Mouse (Mus musculus) CH12.LX (cell line): ENCODE measurements around the gene H2afj. TPM values are rescaled to one million over a fixed set of nuclear protein-coding genes. Genes with fewer than 3 reads are reported as not detected.

Source experiments
- DNase-seq: peaks from one replicate; pipeline ENCODE4 v3.0.0-alpha.2; 2013; ENCODE audit errors: extremely low read depth
- H3K27ac ChIP-seq: 2 replicates; pipeline ENCODE4 v1.5.1; 2012; ENCODE audit warnings: low read depth, mild to moderate bottlenecking, control low read depth, moderate library complexity; ENCODE audit not compliant: insufficient read depth
- H3K27me3 ChIP-seq: replicated peaks from 2 replicates; pipeline ENCODE3; 2012; ENCODE audit warnings: inconsistent platforms
- H3K36me3 ChIP-seq, 2 experiments: replicated peaks in 1 of 2; 2 replicates each; pipeline versions ENCODE3 to v1.6.1; 2012; ENCODE audit warnings: inconsistent platforms in 1 of 2, low read length in 1 of 2, mild to moderate bottlenecking in 1 of 2, mixed read lengths in 1 of 2, moderate library complexity in 1 of 2; ENCODE audit not compliant: control insufficient read depth in 1 of 2, insufficient read depth in 1 of 2
- H3K4me1 ChIP-seq, 2 experiments: 2 replicates each; pipeline ENCODE4 v1.6.1; 2012; ENCODE audit warnings: inconsistent platforms in 1 of 2, moderate library complexity in 1 of 2; ENCODE audit not compliant: insufficient read depth in 2 of 2, control insufficient read depth in 1 of 2
- H3K4me2 ChIP-seq: 2 replicates; pipeline ENCODE4 v1.6.1; 2012; ENCODE audit warnings: low read depth, mild to moderate bottlenecking, control low read depth; ENCODE audit not compliant: poor library complexity, insufficient read depth, severe bottlenecking
- H3K4me3 ChIP-seq, 3 experiments: fragments of 150-350 bp in 1 of 3; sonication (generic) in 1 of 3; replicated peaks in 1 of 3; 2 replicates each; pipeline versions ENCODE3 to v1.5.1; 2011 to 2012; ENCODE audit warnings: low read depth in 2 of 3, low read length in 2 of 3, mild to moderate bottlenecking in 2 of 3, moderate library complexity in 2 of 3, control low read depth in 1 of 3, improper control_type of control experiment in 1 of 3, inconsistent platforms in 1 of 3, mixed read lengths in 1 of 3; ENCODE audit not compliant: poor library complexity in 1 of 3
- H3K79me2 ChIP-seq: replicated peaks from 2 replicates; pipeline ENCODE4 v1.6.1; 2012; ENCODE audit warnings: mild to moderate bottlenecking, moderate library complexity; ENCODE audit not compliant: control insufficient read depth, poor library complexity, insufficient read depth, severe bottlenecking; ENCODE audit errors: extremely low read depth
- H3K9ac ChIP-seq: 2 replicates; pipeline ENCODE4 v1.6.1; 2012; ENCODE audit warnings: low read depth, mild to moderate bottlenecking, control low read depth, moderate library complexity; ENCODE audit not compliant: insufficient read depth
- H3K9me3 ChIP-seq: replicated peaks from 2 replicates; pipeline ENCODE3; 2012; ENCODE audit warnings: low read length, inconsistent platforms, mixed read lengths
- CHD1 ChIP-seq: IDR thresholded peaks from 2 replicates; pipeline ENCODE4 v1.6.1; 2012; ENCODE audit warnings: low read depth, low read length, improper control_type of control experiment, inconsistent platforms
- CTCF ChIP-seq, 2 experiments: IDR thresholded peaks in 1 of 2; conservative IDR thresholded peaks in 1 of 2; 2 replicates each; pipeline ENCODE4 v1.5.1; 2011 to 2012; ENCODE audit warnings: low read depth in 2 of 2, low read length in 2 of 2, improper control_type of control experiment in 1 of 2, inconsistent platforms in 1 of 2, mild to moderate bottlenecking in 1 of 2, moderate library complexity in 1 of 2
- ELF1 ChIP-seq: IDR thresholded peaks from 2 replicates; pipeline ENCODE4 v1.6.1; 2014; ENCODE audit warnings: low read depth, mild to moderate bottlenecking, inconsistent platforms, low read length, improper control_type of control experiment
- EP300 ChIP-seq: IDR thresholded peaks from 2 replicates; pipeline ENCODE4 v1.6.1; 2011; ENCODE audit warnings: low read length, improper control_type of control experiment
- ETS1 ChIP-seq: conservative IDR thresholded peaks from 2 replicates; pipeline ENCODE4 v1.6.1; 2012; ENCODE audit warnings: low read depth, mild to moderate bottlenecking, inconsistent platforms, low read length, improper control_type of control experiment, moderate library complexity
- HCFC1 ChIP-seq: IDR thresholded peaks from 2 replicates; pipeline ENCODE4 v1.6.1; 2012; ENCODE audit warnings: low read depth, mild to moderate bottlenecking, inconsistent platforms, low read length, improper control_type of control experiment
- KAT2A ChIP-seq: IDR thresholded peaks from 2 replicates; pipeline ENCODE4 v1.6.1; 2012; ENCODE audit warnings: low read length, improper control_type of control experiment, inconsistent platforms; ENCODE audit not compliant: insufficient replicate concordance
- MAFK ChIP-seq: IDR thresholded peaks from 2 replicates; pipeline ENCODE4 v1.6.1; 2011; ENCODE audit warnings: low read length, improper control_type of control experiment; ENCODE audit not compliant: insufficient replicate concordance
- MAX ChIP-seq: IDR thresholded peaks from 2 replicates; pipeline ENCODE4 v1.6.1; 2011; ENCODE audit warnings: low read length, improper control_type of control experiment
- MAZ ChIP-seq: IDR thresholded peaks from 2 replicates; pipeline ENCODE4 v1.6.1; 2012; ENCODE audit warnings: low read depth, mild to moderate bottlenecking, inconsistent platforms, low read length, improper control_type of control experiment, moderate library complexity
- MXI1 ChIP-seq: IDR thresholded peaks from 2 replicates; pipeline ENCODE4 v1.6.1; 2011; ENCODE audit warnings: mild to moderate bottlenecking, low read depth, low read length, improper control_type of control experiment
- NELFE ChIP-seq: IDR thresholded peaks from 2 replicates; pipeline ENCODE4 v1.6.1; 2011; ENCODE audit warnings: low read depth, low read length, improper control_type of control experiment
- NRF1 ChIP-seq: IDR thresholded peaks from 2 replicates; pipeline ENCODE4 v1.6.1; 2014; ENCODE audit warnings: low read depth, mild to moderate bottlenecking, inconsistent platforms, low read length, improper control_type of control experiment, moderate library complexity
- POLR2A ChIP-seq: IDR thresholded peaks from 2 replicates; pipeline ENCODE4 v1.6.1; 2011; ENCODE audit warnings: low read depth, mild to moderate bottlenecking, improper control_type of control experiment, low read length
- POLR2AphosphoS2 ChIP-seq: IDR thresholded peaks from 2 replicates; pipeline ENCODE4 v1.6.1; 2011; ENCODE audit warnings: low read depth, low read length, improper control_type of control experiment
- RAD21 ChIP-seq: IDR thresholded peaks from 2 replicates; pipeline ENCODE4 v1.6.1; 2011; ENCODE audit warnings: low read depth, mild to moderate bottlenecking, low read length, improper control_type of control experiment, moderate library complexity
- SIN3A ChIP-seq: IDR thresholded peaks from 2 replicates; pipeline ENCODE4 v1.6.1; 2012; ENCODE audit warnings: low read length, improper control_type of control experiment, inconsistent platforms
- SMC3 ChIP-seq: IDR thresholded peaks from 2 replicates; pipeline ENCODE4 v1.6.1; 2011; ENCODE audit warnings: low read depth, low read length, improper control_type of control experiment
- TCF12 ChIP-seq: IDR thresholded peaks from 2 replicates; pipeline ENCODE4 v1.6.1; 2014; ENCODE audit warnings: low read depth, mild to moderate bottlenecking, inconsistent platforms, low read length, improper control_type of control experiment
- UBTF ChIP-seq: IDR thresholded peaks from 2 replicates; pipeline ENCODE4 v1.6.1; 2012; ENCODE audit warnings: low read depth, mild to moderate bottlenecking, inconsistent platforms, low read length, improper control_type of control experiment, moderate library complexity
- USF1 ChIP-seq: IDR thresholded peaks from 2 replicates; pipeline ENCODE4 v1.6.1; 2014; ENCODE audit warnings: low read depth, mild to moderate bottlenecking, inconsistent platforms, low read length, improper control_type of control experiment
- USF2 ChIP-seq: conservative IDR thresholded peaks from 2 replicates; pipeline ENCODE4 v1.6.1; 2011; ENCODE audit warnings: low read depth, low read length, improper control_type of control experiment
- ZC3H11A ChIP-seq: IDR thresholded peaks from 2 replicates; pipeline ENCODE4 v1.6.1; 2012; ENCODE audit warnings: low read depth, mild to moderate bottlenecking, inconsistent platforms, low read length, improper control_type of control experiment
- ZKSCAN1 ChIP-seq: IDR thresholded peaks from 2 replicates; pipeline ENCODE4 v1.6.1; 2012; ENCODE audit warnings: low read depth, inconsistent platforms, low read length, improper control_type of control experiment, borderline replicate concordance
- ZMIZ1 ChIP-seq: IDR thresholded peaks from 2 replicates; pipeline ENCODE4 v1.6.1; 2012; ENCODE audit warnings: low read depth, mild to moderate bottlenecking, inconsistent platforms, low read length, improper control_type of control experiment
- dilution Hi-C: fragments of 300-500 bp; cut with MboI; formaldehyde crosslinking; loops from 2 replicates; pipeline ENCODE4 v1.14.3; 2020; ENCODE audit warnings: low sequenced_read_pairs; ENCODE audit not compliant: extremely low pct_unique_long_range_greater_than_20kb, extremely low pct_ligation_motif_present
- in situ Hi-C: fragments of 300-500 bp; cut with MboI; formaldehyde crosslinking; loops from 3 replicates; pipeline ENCODE4 v1.14.3; 2019; ENCODE audit warnings: low sequenced_read_pairs, low pct_ligation_motif_present, low pct_unique_long_range_greater_than_20kb, mixed read lengths
- polyA plus RNA-seq: library from polyadenylated mRNA; unstranded; fragments of >175 nt; gene quantifications from 2 replicates; pipeline ENCODE4 v1.2.1, GENCODE M21; 2012; ENCODE audit warnings: low read depth; ENCODE audit not compliant: insufficient read length
- total RNA-seq, 2 experiments: library from RNA; depleted of rRNA; stranded (reverse); fragments of 300-350 nt in 1 of 2; fragments of >200 nt in 1 of 2; gene quantifications; 2 replicates each; pipeline ENCODE4 v1.2.3; 2012 to 2014

The H2afj gene
- total and polyA plus RNA-seq, 3 experiments = 124 to 217 (median 158) TPM

GRCm38 (mm10) chr6:136782761-136783160, 25.3 kb upstream of the H2afj start:
- H3K4me3 ChIP-seq = no peak overlapping the region
- peaks cover 0 to 2% of the 10 kb centered on the region in 2 experiments; a peak in 1 of 4 replicates for H3K4me1 ChIP-seq
- H3K27me3 ChIP-seq = no peaks in the 10 kb centered on the region
- no peaks in the 10 kb centered on the region for H3K36me3 ChIP-seq
- no peak overlapping the region for H3K4me2 ChIP-seq
- in situ Hi-C loops = no loop called here
- H3K79me2 ChIP-seq = no peaks in the 10 kb centered on the region
- no peaks in the 10 kb centered on the region for H3K9me3 ChIP-seq
- H3K27ac ChIP-seq = no peak overlapping the region
- H3K9ac ChIP-seq = no peak overlapping the region
- TF ChIP-seq ETS1 (no peak), POLR2AphosphoS2 (no peak), ZMIZ1 (no peak), UBTF (no peak), SMC3 (no peak), MAFK (no peak), ZKSCAN1 (no peak), ZC3H11A (no peak), MAX (no peak), CTCF (conservative IDR thresholded peaks at IDR 0.05 in 1 of 2, IDR thresholded peaks at IDR 0.05 in 1 of 2; ENCODE audit: low read depth in 2 of 2, low read length in 2 of 2) (no peak), POLR2A (no peak), USF1 (no peak), KAT2A (no peak), EP300 (no peak), NRF1 (no peak), USF2 (no peak)
- TF ChIP-seq, all 38 proteins: peak for 0
- DNase-seq = no peak
- dilution Hi-C loops = no loop called here

GRCm38 (mm10) chr6:136789391-136789971, 18.6 kb upstream of the H2afj start:
- dilution Hi-C loops = no loop called here
- H3K4me3 ChIP-seq = no peak overlapping the region
- H3K9me3 ChIP-seq = no peaks in the 10 kb centered on the region
- no peaks in the 10 kb centered on the region for H3K79me2 ChIP-seq
- no peak overlapping the region for H3K4me2 ChIP-seq
- no peak for TF ChIP-seq ETS1
- no peak for TF ChIP-seq ELF1
- TF ChIP-seq SIN3A = no peak
- TF ChIP-seq EP300 = no peak
- no peak for TF ChIP-seq MAZ
- no peak for TF ChIP-seq HCFC1
- TF ChIP-seq KAT2A = no peak
- no peak for TF ChIP-seq CHD1
- no peak for TF ChIP-seq USF2
- TF ChIP-seq ZMIZ1 = no peak
- no peak for TF ChIP-seq NRF1
- no peak for TF ChIP-seq TCF12
- no peak for TF ChIP-seq NELFE
- TF ChIP-seq MXI1 = no peak
- no peak for TF ChIP-seq RAD21
- in situ Hi-C loops = no loop called here
- DNase-seq = no peak
- H3K4me1 ChIP-seq = peaks cover 0 to 5% of the 10 kb centered on the region in 2 experiments; a peak in 2 of 4 replicates
- H3K27ac ChIP-seq = no peak overlapping the region
- no peaks in the 10 kb centered on the region for H3K36me3 ChIP-seq
- no peak overlapping the region for H3K9ac ChIP-seq
- no peaks in the 10 kb centered on the region for H3K27me3 ChIP-seq
